Mouse (Mus musculus): ENCODE data around the gene Fbxl22. TPM values are rescaled to one million over a fixed set of nuclear protein-coding genes. Genes with fewer than 3 reads are reported as not detected.
A peak's percentile ranks its signal among the peaks of the same experiment; 100 is the strongest.

The Fbxl22 gene
- polyA plus RNA-seq, 1 experiment from 2014 or later = 1.8 TPM

GRCm38 (mm10) chr9:66511580-66512350 lies 2.6 kb downstream of the Fbxl22 start:
- Histone ChIP-seq H3K4me3 (ENCODE audit: low read length) (peak overlapping the region; percentile 66), H3K9me3 (ENCODE audit: control insufficient read depth, low read length) (no peaks in the 10 kb centered on the region), H3K4me1 (ENCODE audit: control insufficient read depth, insufficient read depth, low read length) (peaks cover 19% of the 10 kb centered on the region), H3K27ac (ENCODE audit: low read depth, low read length) (peak overlapping the region; percentile 99), H3K9ac (ENCODE audit: low read depth, low read length) (peak overlapping the region; percentile 78), H3K4me2 (replicated peaks; ENCODE audit: low read depth, low read length) (peak overlapping the region; percentile 93), H3K36me3 (ENCODE audit: control insufficient read depth, insufficient read depth, low read length) (peaks cover 43% of the 10 kb centered on the region), H3K27me3 (ENCODE audit: control insufficient read depth, insufficient read depth, low read length) (no peaks in the 10 kb centered on the region)
- peak; percentile 90 for ATAC-seq (ENCODE audit: low FRiP score, low TSS enrichment)
- under 1% methylated on average over 70 of the region's 78 CpGs for WGBS

GRCm38 (mm10) chr9:66510944-66511343 lies 3.4 kb downstream of the Fbxl22 start:
- Histone ChIP-seq H3K27ac (ENCODE audit: low read depth, low read length) (peak overlapping the region; percentile 99), H3K27me3 (ENCODE audit: control insufficient read depth, insufficient read depth, low read length) (no peaks in the 10 kb centered on the region), H3K4me1 (ENCODE audit: control insufficient read depth, insufficient read depth, low read length) (peaks cover 19% of the 10 kb centered on the region), H3K4me2 (replicated peaks; ENCODE audit: low read depth, low read length) (peak overlapping the region; percentile 93), H3K36me3 (ENCODE audit: control insufficient read depth, insufficient read depth, low read length) (peaks cover 35% of the 10 kb centered on the region), H3K4me3 (ENCODE audit: low read length) (peak overlapping the region; percentile 66), H3K9me3 (ENCODE audit: control insufficient read depth, low read length) (no peaks in the 10 kb centered on the region), H3K9ac (ENCODE audit: low read depth, low read length) (peak overlapping the region; percentile 78)
- no peak for ATAC-seq (ENCODE audit: low FRiP score, low TSS enrichment)
- 0% methylated on average over 2 of the region's 2 CpGs for WGBS

GRCm38 (mm10) chr9:66510351-66510841 lies 4.0 kb downstream of the Fbxl22 start:
- WGBS = 79% methylated on average over 7 of the region's 7 CpGs
- no peaks in the 10 kb centered on the region for H3K27me3 ChIP-seq (ENCODE audit: control insufficient read depth, insufficient read depth, low read length)
- H3K9ac ChIP-seq (ENCODE audit: low read depth, low read length) = no peak overlapping the region
- peak overlapping the region; percentile 55 for H3K27ac ChIP-seq (ENCODE audit: low read depth, low read length)
- no peak overlapping the region for H3K4me3 ChIP-seq (ENCODE audit: low read length)
- H3K4me1 ChIP-seq (ENCODE audit: control insufficient read depth, insufficient read depth, low read length) = peaks cover 19% of the 10 kb centered on the region
- ATAC-seq (ENCODE audit: low FRiP score, low TSS enrichment) = no peak
- no peaks in the 10 kb centered on the region for H3K9me3 ChIP-seq (ENCODE audit: control insufficient read depth, low read length)
- peaks cover 34% of the 10 kb centered on the region for H3K36me3 ChIP-seq (ENCODE audit: control insufficient read depth, insufficient read depth, low read length)
- peak overlapping the region; percentile 93; the same call in 1 of the 2 replicates for H3K4me2 ChIP-seq (replicated peaks; ENCODE audit: low read depth, low read length)

- H3K4me3 ChIP-seq (ENCODE audit: low read length) = no peak overlapping the region
- no peak for ATAC-seq (ENCODE audit: low FRiP score, low TSS enrichment)
- H3K4me2 ChIP-seq (replicated peaks; ENCODE audit: low read depth, low read length) = no peak overlapping the region
- WGBS = 76% methylated on average over 4 of the region's 4 CpGs
- H3K9me3 ChIP-seq (ENCODE audit: control insufficient read depth, low read length) = no peaks in the 10 kb centered on the region
- peaks cover 44% of the 10 kb centered on the region for H3K36me3 ChIP-seq (ENCODE audit: control insufficient read depth, insufficient read depth, low read length)
- peaks cover 16% of the 10 kb centered on the region for H3K4me1 ChIP-seq (ENCODE audit: control insufficient read depth, insufficient read depth, low read length)
- no peaks in the 10 kb centered on the region for H3K27me3 ChIP-seq (ENCODE audit: control insufficient read depth, insufficient read depth, low read length)
- H3K27ac ChIP-seq (ENCODE audit: low read depth, low read length) = no peak overlapping the region
- no peak overlapping the region for H3K9ac ChIP-seq (ENCODE audit: low read depth, low read length)
These were observed 5.4 kb downstream of the Fbxl22 start for GRCm38 (mm10) chr9:66508890-66509399.

GRCm38 (mm10) chr9:66507684-66508083 lies 6.7 kb downstream of the Fbxl22 start:
- Histone ChIP-seq H3K27me3 (ENCODE audit: control insufficient read depth, insufficient read depth, low read length) (no peaks in the 10 kb centered on the region), H3K9ac (ENCODE audit: low read depth, low read length) (no peak overlapping the region), H3K27ac (ENCODE audit: low read depth, low read length) (no peak overlapping the region), H3K4me3 (ENCODE audit: low read length) (no peak overlapping the region), H3K4me1 (ENCODE audit: control insufficient read depth, insufficient read depth, low read length) (peaks cover 11% of the 10 kb centered on the region; the same call in 1 of the 2 replicates), H3K36me3 (ENCODE audit: control insufficient read depth, insufficient read depth, low read length) (peaks cover 46% of the 10 kb centered on the region), H3K4me2 (replicated peaks; ENCODE audit: low read depth, low read length) (no peak overlapping the region), H3K9me3 (ENCODE audit: control insufficient read depth, low read length) (no peaks in the 10 kb centered on the region)
- 75% methylated on average over 3 of the region's 3 CpGs for WGBS
- no peak for ATAC-seq (ENCODE audit: low FRiP score, low TSS enrichment)

- Histone ChIP-seq H3K27ac (ENCODE audit: low read depth, low read length) (no peak overlapping the region), H3K9me3 (ENCODE audit: control insufficient read depth, low read length) (no peaks in the 10 kb centered on the region), H3K4me1 (ENCODE audit: control insufficient read depth, insufficient read depth, low read length) (0 out of 2 replicates have a peak, but pooled peaks cover 11% of the 10 kb centered on the region), H3K27me3 (ENCODE audit: control insufficient read depth, insufficient read depth, low read length) (no peaks in the 10 kb centered on the region), H3K36me3 (ENCODE audit: control insufficient read depth, insufficient read depth, low read length) (peaks cover 58% of the 10 kb centered on the region), H3K4me3 (ENCODE audit: low read length) (no peak overlapping the region), H3K9ac (ENCODE audit: low read depth, low read length) (no peak overlapping the region), H3K4me2 (replicated peaks; ENCODE audit: low read depth, low read length) (no peak overlapping the region)
- no peak for ATAC-seq (ENCODE audit: low FRiP score, low TSS enrichment)
These were observed 8.0 kb downstream of the Fbxl22 start for GRCm38 (mm10) chr9:66506424-66506823.

GRCm38 (mm10) chr9:66506011-66506410 lies 8.4 kb downstream of the Fbxl22 start:
- Histone ChIP-seq H3K27ac (ENCODE audit: low read depth, low read length) (no peak overlapping the region), H3K4me2 (replicated peaks; ENCODE audit: low read depth, low read length) (no peak overlapping the region), H3K4me3 (ENCODE audit: low read length) (no peak overlapping the region), H3K9me3 (ENCODE audit: control insufficient read depth, low read length) (no peaks in the 10 kb centered on the region), H3K9ac (ENCODE audit: low read depth, low read length) (no peak overlapping the region), H3K4me1 (ENCODE audit: control insufficient read depth, insufficient read depth, low read length) (0 out of 2 replicates have a peak, but pooled peaks cover 9% of the 10 kb centered on the region), H3K27me3 (ENCODE audit: control insufficient read depth, insufficient read depth, low read length) (no peaks in the 10 kb centered on the region), H3K36me3 (ENCODE audit: control insufficient read depth, insufficient read depth, low read length) (peaks cover 61% of the 10 kb centered on the region)
- 73% methylated on average over 4 of the region's 4 CpGs for WGBS
- ATAC-seq (ENCODE audit: low FRiP score, low TSS enrichment) = no peak

GRCm38 (mm10) chr9:66505141-66505917 lies 9.1 kb downstream of the Fbxl22 start:
- no peaks in the 10 kb centered on the region for H3K27me3 ChIP-seq (ENCODE audit: control insufficient read depth, insufficient read depth, low read length)
- H3K9ac ChIP-seq (ENCODE audit: low read depth, low read length) = no peak overlapping the region
- 81% methylated on average over 9 of the region's 9 CpGs for WGBS
- H3K4me3 ChIP-seq (ENCODE audit: low read length) = no peak overlapping the region
- ATAC-seq (ENCODE audit: low FRiP score, low TSS enrichment) = no peak
- no peaks in the 10 kb centered on the region for H3K9me3 ChIP-seq (ENCODE audit: control insufficient read depth, low read length)
- no peak overlapping the region for H3K27ac ChIP-seq (ENCODE audit: low read depth, low read length)
- peaks cover 61% of the 10 kb centered on the region for H3K36me3 ChIP-seq (ENCODE audit: control insufficient read depth, insufficient read depth, low read length)
- H3K4me2 ChIP-seq (replicated peaks; ENCODE audit: low read depth, low read length) = no peak overlapping the region
- H3K4me1 ChIP-seq (ENCODE audit: control insufficient read depth, insufficient read depth, low read length) = 0 out of 2 replicates have a peak, but pooled peaks cover 2% of the 10 kb centered on the region

Data from kidney, embryonic 14.5 days (tissue).